Mouse (Mus musculus): ENCODE measurements around the gene Ncapd2. TPM values are rescaled to one million over a fixed set of nuclear protein-coding genes. Genes with fewer than 3 reads are reported as not detected.

Gene Ncapd2
- total RNA-seq, 2 experiments from 2014 or later, result 31.7 to 32.7 TPM

GRCm38 (mm10) chr6:125155262-125155661 is 36.2 kb downstream of the Ncapd2 start:
- intact Hi-C loops (cut with DNase I), result no loop called here
- no peak for DNase-seq (ENCODE audit: extremely low spot score in 1 of 2, low spot score in 2 of 2)

GRCm38 (mm10) chr6:125154550-125154949 is 37.0 kb downstream of the Ncapd2 start:
- intact Hi-C loops (cut with DNase I), result no loop called here
- no peak for DNase-seq (ENCODE audit: extremely low spot score in 1 of 2, low spot score in 2 of 2)

GRCm38 (mm10) chr6:125153682-125154081 is 37.8 kb downstream of the Ncapd2 start:
- no peak for DNase-seq (ENCODE audit: extremely low spot score in 1 of 2, low spot score in 2 of 2)
- intact Hi-C loops (cut with DNase I), result no loop called here

GRCm38 (mm10) chr6:125153018-125153389 is 38.5 kb downstream of the Ncapd2 start:
- intact Hi-C loops (cut with DNase I), result no loop called here
- DNase-seq (ENCODE audit: extremely low spot score in 1 of 2, low spot score in 2 of 2), result no peak

GRCm38 (mm10) chr6:125152212-125153017 is 39.1 kb downstream of the Ncapd2 start:
- intact Hi-C loops (cut with DNase I), result no loop called here
- DNase-seq (ENCODE audit: extremely low spot score in 1 of 2, low spot score in 2 of 2), result peak in 1 of 2 experiments; percentile 60

GRCm38 (mm10) chr6:125149569-125149950 is 41.9 kb downstream of the Ncapd2 start:
- intact Hi-C loops (cut with DNase I), result loop anchor here (5.0 kb wide), 1 partner anchor 123 kb away; no protein-coding TSS in a partner anchor
- DNase-seq (ENCODE audit: extremely low spot score in 1 of 2, low spot score in 2 of 2), result no peak

GRCm38 (mm10) chr6:125148926-125149568 is 42.5 kb downstream of the Ncapd2 start:
- intact Hi-C loops (cut with DNase I), result loop anchor here (5.0 kb wide), 1 partner anchor 123 kb away; no protein-coding TSS in a partner anchor
- DNase-seq (ENCODE audit: extremely low spot score in 1 of 2, low spot score in 2 of 2), result peak in 1 of 2 experiments; percentile 82

GRCm38 (mm10) chr6:125148251-125148925 is 43.1 kb downstream of the Ncapd2 start:
- DNase-seq (ENCODE audit: extremely low spot score in 1 of 2, low spot score in 2 of 2), result peak in 1 of 2 experiments; percentile 63
- intact Hi-C loops (cut with DNase I), result loop anchor here (5.0 kb wide), 1 partner anchor 124 kb away; no protein-coding TSS in a partner anchor

GRCm38 (mm10) chr6:125147329-125147728 is 44.2 kb downstream of the Ncapd2 start:
- peak in 1 of 2 experiments; percentile 58 for DNase-seq (ENCODE audit: extremely low spot score in 1 of 2, low spot score in 2 of 2)
- intact Hi-C loops (cut with DNase I), result loop anchor here (5.0 kb wide), 1 partner anchor 125 kb away; no protein-coding TSS in a partner anchor

GRCm38 (mm10) chr6:125146797-125147196 is 44.7 kb downstream of the Ncapd2 start:
- DNase-seq (ENCODE audit: extremely low spot score in 1 of 2, low spot score in 2 of 2), result peak in 1 of 2 experiments; percentile 68
- intact Hi-C loops (cut with DNase I), result loop anchor here (5.0 kb wide), 1 partner anchor 126 kb away; no protein-coding TSS in a partner anchor

GRCm38 (mm10) chr6:125146148-125146547 is 45.4 kb downstream of the Ncapd2 start:
- no peak for DNase-seq (ENCODE audit: extremely low spot score in 1 of 2, low spot score in 2 of 2)
- intact Hi-C loops (cut with DNase I), result loop anchor here (5.0 kb wide), 1 partner anchor 126 kb away; no protein-coding TSS in a partner anchor

- DNase-seq (ENCODE audit: extremely low spot score in 1 of 2, low spot score in 2 of 2), result peak in 1 of 2 experiments; percentile 55
- intact Hi-C loops (cut with DNase I), result loop anchor here (5.0 kb wide), 1 partner anchor 127 kb away; no protein-coding TSS in a partner anchor
Observed at GRCm38 (mm10) chr6:125145479-125145951, 46.0 kb downstream of the Ncapd2 start.

- intact Hi-C loops (cut with DNase I), result loop anchor here (5.0 kb wide), 1 partner anchor 127 kb away; no protein-coding TSS in a partner anchor
- peak; percentile 94 to 95 for DNase-seq (ENCODE audit: extremely low spot score in 1 of 2, low spot score in 2 of 2)
Observed at GRCm38 (mm10) chr6:125145001-125145400, 46.5 kb downstream of the Ncapd2 start, which contains the start of gene Iffo1. Gene Iffo1, plus strand, starts transcription at chr6:125145241.

- no peak for DNase-seq (ENCODE audit: extremely low spot score in 1 of 2, low spot score in 2 of 2)
- intact Hi-C loops (cut with DNase I), result no loop called here
Observed at GRCm38 (mm10) chr6:125143904-125144303, 47.6 kb downstream of the Ncapd2 start.

- intact Hi-C loops (cut with DNase I), result no loop called here
- DNase-seq (ENCODE audit: extremely low spot score in 1 of 2, low spot score in 2 of 2), result no peak
Observed at GRCm38 (mm10) chr6:125143128-125143527, 48.4 kb downstream of the Ncapd2 start.

- DNase-seq (ENCODE audit: extremely low spot score in 1 of 2, low spot score in 2 of 2), result no peak
- intact Hi-C loops (cut with DNase I), result no loop called here
Observed at GRCm38 (mm10) chr6:125142436-125142835, 49.1 kb downstream of the Ncapd2 start.

GRCm38 (mm10) chr6:125139747-125140146 is 51.8 kb downstream of the Ncapd2 start:
- peak in 1 of 2 experiments; percentile 17 for DNase-seq (ENCODE audit: extremely low spot score in 1 of 2, low spot score in 2 of 2)
- intact Hi-C loops (cut with DNase I), result no loop called here

GRCm38 (mm10) chr6:125137002-125137671 is 54.4 kb downstream of the Ncapd2 start:
- DNase-seq (ENCODE audit: extremely low spot score in 1 of 2, low spot score in 2 of 2), result peak in 1 of 2 experiments; percentile 73
- intact Hi-C loops (cut with DNase I), result no loop called here
